Mouse (Mus musculus) hindbrain, embryonic 13.5 days (tissue): ENCODE measurements around the gene Efcab12. TPM values are rescaled to one million over a fixed set of nuclear protein-coding genes. Genes with fewer than 3 reads are reported as not detected.
"Not testable (repeated sequence)": the region's sequence is repeated elsewhere in the genome, so short reads cannot be mapped to it uniquely, and the experiment has no call there.

Experiments
- ATAC-seq: fragments of 200-750 bp; cut with Nextera tagmentation; 2 replicates; pipeline ENCODE4 v1.8.0; 2017; ENCODE audit warnings: moderate TSS enrichment; ENCODE audit not compliant: low FRiP score
- H3K27ac ChIP-seq: fragments of 300-500 bp; sonication (generic); 2 replicates; pipeline ENCODE4 v1.5.1; 2015; ENCODE audit warnings: inconsistent platforms, mild to moderate bottlenecking, moderate library complexity
- H3K27me3 ChIP-seq: fragments of 300-500 bp; sonication (generic); 2 replicates; pipeline ENCODE4 v1.6.1; 2015; ENCODE audit warnings: mild to moderate bottlenecking, inconsistent platforms
- H3K36me3 ChIP-seq: fragments of 300-500 bp; sonication (generic); 2 replicates; pipeline ENCODE4 v1.6.1; 2015; ENCODE audit warnings: mild to moderate bottlenecking, inconsistent platforms
- H3K4me1 ChIP-seq: fragments of 300-500 bp; sonication (generic); replicated peaks from 2 replicates; pipeline ENCODE4 v1.6.1; 2015; ENCODE audit warnings: inconsistent platforms
- H3K4me2 ChIP-seq: fragments of 300-500 bp; sonication (generic); 2 replicates; pipeline ENCODE4 v1.6.1; 2015; ENCODE audit warnings: inconsistent platforms, mild to moderate bottlenecking, moderate library complexity
- H3K4me3 ChIP-seq: fragments of 300-500 bp; sonication (generic); 2 replicates; pipeline ENCODE4 v1.5.1; 2015; ENCODE audit warnings: mild to moderate bottlenecking, inconsistent platforms
- H3K9ac ChIP-seq: fragments of 300-500 bp; sonication (generic); 2 replicates; pipeline ENCODE4 v1.6.1; 2015; ENCODE audit warnings: mild to moderate bottlenecking, inconsistent platforms
- H3K9me3 ChIP-seq: fragments of 300-500 bp; sonication (generic); 2 replicates; pipeline ENCODE4 v1.6.1; 2016; ENCODE audit warnings: inconsistent platforms
- WGBS: fragments of 180-500 bp; shearing (Covaris S2); methylation state at CpG from one replicate; pipeline ENCODE4 v1.1.7; 2015; 5-methylcytosine and 5-hydroxymethylcytosine counted together
- polyA plus RNA-seq: library from polyadenylated mRNA; unstranded; fragments of >200 nt; fragmentation: Nextera tagmentation; extraction: Ambion mirVana; gene quantifications from 2 replicates; pipeline ENCODE4 v1.2.1, GENCODE M21; 2015

Efcab12 gene
- polyA plus RNA-seq = 3.0 and 3.4 TPM in 2 replicates

DNA sequence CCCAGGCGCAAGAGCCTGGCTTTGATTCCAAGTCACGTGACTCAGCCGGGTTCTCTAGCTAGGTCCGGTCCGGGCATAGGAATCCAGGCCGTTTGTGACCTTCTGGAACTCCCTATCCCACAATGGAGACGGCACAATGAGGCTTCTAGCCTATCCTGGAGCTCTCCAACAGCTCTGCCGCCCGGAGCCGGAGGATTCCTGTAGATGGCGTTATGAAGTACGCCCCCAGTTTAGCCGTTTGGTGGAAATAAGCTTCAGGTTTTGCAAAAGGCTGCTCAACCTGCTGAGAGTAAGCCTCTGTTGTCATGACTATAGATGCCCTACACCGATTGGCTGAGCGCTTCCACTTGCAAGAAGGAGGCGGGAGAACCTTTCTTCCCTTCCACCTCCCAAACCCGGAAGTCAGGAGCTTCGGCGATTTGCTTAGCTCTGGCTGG, at the start of gene Efcab12:
TSS of gene Efcab12 (minus strand) at position 252 of the 437 bp plus-strand sequence.
- H3K9ac ChIP-seq = peak within 1 kb of the TSS; percentile 64
- H3K4me2 ChIP-seq = peak within 1 kb of the TSS; percentile 67
- no peaks in the 10 kb centered on the region for H3K9me3 ChIP-seq
- peaks cover 17% of the 10 kb centered on the region for H3K4me1 ChIP-seq
- peak within 1 kb of the TSS; percentile 36 for H3K4me3 ChIP-seq
- ATAC-seq = peak; percentile 95
- peak within 1 kb of the TSS; percentile 66 for H3K27ac ChIP-seq
- WGBS = 2% methylated on average over 19 of the region's 19 CpGs
- no peaks in the 10 kb centered on the region for H3K27me3 ChIP-seq
- H3K36me3 ChIP-seq = peaks cover 13% of the 10 kb centered on the region

DNA sequence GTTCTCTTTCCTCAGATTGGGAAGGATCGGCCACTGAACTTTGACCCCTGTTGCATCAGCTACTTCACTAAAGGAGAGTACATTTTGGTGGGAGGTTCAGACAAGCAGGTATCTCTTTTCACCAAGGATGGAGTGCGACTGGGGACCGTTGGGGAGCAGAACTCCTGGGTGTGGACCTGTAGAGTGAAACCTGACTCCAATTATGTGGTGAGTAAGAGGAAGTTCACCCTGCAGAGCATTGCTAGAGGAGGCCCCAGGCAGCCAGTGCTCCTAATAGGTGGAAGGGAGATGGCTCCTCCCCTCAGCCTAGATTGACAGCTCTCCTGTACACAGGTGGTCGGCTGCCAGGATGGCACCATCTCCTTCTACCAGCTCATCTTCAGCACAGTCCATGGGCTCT, 48.7 kb upstream of the Efcab12 start:
- no peaks in the 10 kb centered on the region for H3K9me3 ChIP-seq
- H3K36me3 ChIP-seq = peaks cover 73% of the 10 kb centered on the region
- no peak overlapping the region for H3K27ac ChIP-seq
- H3K4me1 ChIP-seq = peaks cover 16% of the 10 kb centered on the region
- no peak for ATAC-seq
- H3K4me2 ChIP-seq = no peak overlapping the region
- H3K27me3 ChIP-seq = no peaks in the 10 kb centered on the region
- H3K4me3 ChIP-seq = no peak overlapping the region
- 79% methylated on average over 4 of the region's 4 CpGs for WGBS
- no peak overlapping the region for H3K9ac ChIP-seq

DNA sequence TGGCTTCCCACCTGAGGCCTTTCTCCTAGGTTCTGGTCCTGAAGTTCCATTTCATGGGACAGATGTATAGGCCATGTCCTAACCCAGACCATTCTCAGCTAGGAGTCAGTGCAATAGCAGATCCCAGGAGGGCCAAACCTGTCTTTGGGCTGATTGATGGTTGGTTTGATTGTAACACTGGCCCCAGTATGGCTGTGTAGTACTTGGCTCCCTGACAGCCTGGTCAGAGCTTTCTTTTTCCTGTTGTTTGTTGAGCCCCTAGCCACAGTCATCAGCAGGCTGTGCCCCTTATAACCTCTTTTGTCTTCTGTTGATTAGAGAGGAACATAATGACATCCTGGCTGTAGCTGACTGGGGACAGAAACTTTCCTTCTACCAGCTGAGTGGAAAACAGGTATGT, 45.8 kb upstream of the Efcab12 start:
- H3K36me3 ChIP-seq = peaks cover 87% of the 10 kb centered on the region
- no peaks in the 10 kb centered on the region for H3K27me3 ChIP-seq
- no peaks in the 10 kb centered on the region for H3K4me1 ChIP-seq
- no peak overlapping the region for H3K9ac ChIP-seq
- no peak overlapping the region for H3K4me3 ChIP-seq
- no peak overlapping the region for H3K27ac ChIP-seq
- H3K4me2 ChIP-seq = no peak overlapping the region
- no peaks in the 10 kb centered on the region for H3K9me3 ChIP-seq
- ATAC-seq = no peak

DNA sequence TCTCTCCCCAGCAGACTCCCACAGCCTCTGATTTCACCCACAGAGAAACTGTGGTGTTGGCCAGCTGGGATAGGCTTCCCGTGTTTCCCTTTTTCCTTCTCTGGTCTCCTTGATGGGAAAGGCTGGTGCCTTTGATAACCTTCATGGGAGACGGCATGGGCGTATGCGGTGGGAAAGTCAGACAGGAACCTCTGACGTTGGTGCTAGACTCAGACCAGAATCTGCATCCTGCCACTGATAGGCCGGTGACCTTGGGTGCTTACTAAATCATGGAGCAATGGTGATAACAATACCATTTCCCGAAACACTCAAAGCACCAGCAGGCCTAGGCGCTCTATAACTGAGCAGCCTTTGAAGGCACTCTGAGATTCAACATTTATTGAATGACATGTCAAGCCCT, 42.5 kb upstream of the Efcab12 start:
- no peaks in the 10 kb centered on the region for H3K4me1 ChIP-seq
- no peaks in the 10 kb centered on the region for H3K27me3 ChIP-seq
- ATAC-seq = no peak
- no peak overlapping the region for H3K4me2 ChIP-seq
- 91% methylated on average over 8 of the region's 8 CpGs for WGBS
- peaks cover 83% of the 10 kb centered on the region for H3K36me3 ChIP-seq
- H3K4me3 ChIP-seq = no peak overlapping the region
- no peak overlapping the region for H3K27ac ChIP-seq
- H3K9me3 ChIP-seq = no peaks in the 10 kb centered on the region
- H3K9ac ChIP-seq = no peak overlapping the region

DNA sequence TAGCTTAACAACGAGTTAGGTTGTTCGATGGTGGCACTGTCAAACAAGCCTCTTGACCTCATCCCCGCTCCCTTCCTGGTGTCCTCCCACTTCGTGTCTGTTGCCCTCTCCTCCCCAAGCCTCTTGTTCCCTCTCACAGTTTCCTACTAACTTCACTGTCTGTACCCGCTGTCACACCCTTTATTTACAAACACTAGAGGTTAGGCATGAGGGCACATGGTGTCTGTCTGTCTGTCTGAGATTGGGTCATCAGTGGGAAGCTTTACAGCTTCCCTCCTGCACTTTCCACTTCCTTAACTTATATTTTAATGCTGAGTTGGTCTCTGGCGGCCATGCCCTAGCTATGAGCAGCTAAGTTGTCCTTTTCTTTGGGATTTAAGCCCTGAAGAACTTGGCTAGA, 41.5 kb upstream of the Efcab12 start:
- H3K4me1 ChIP-seq = no peaks in the 10 kb centered on the region
- peaks cover 81% of the 10 kb centered on the region for H3K36me3 ChIP-seq
- no peaks in the 10 kb centered on the region for H3K9me3 ChIP-seq
- no peak for ATAC-seq
- 91% methylated on average over 6 of the region's 6 CpGs for WGBS
- H3K27ac ChIP-seq = no peak overlapping the region
- no peak overlapping the region for H3K4me3 ChIP-seq
- H3K9ac ChIP-seq = no peak overlapping the region
- no peaks in the 10 kb centered on the region for H3K27me3 ChIP-seq
- H3K4me2 ChIP-seq = no peak overlapping the region

DNA sequence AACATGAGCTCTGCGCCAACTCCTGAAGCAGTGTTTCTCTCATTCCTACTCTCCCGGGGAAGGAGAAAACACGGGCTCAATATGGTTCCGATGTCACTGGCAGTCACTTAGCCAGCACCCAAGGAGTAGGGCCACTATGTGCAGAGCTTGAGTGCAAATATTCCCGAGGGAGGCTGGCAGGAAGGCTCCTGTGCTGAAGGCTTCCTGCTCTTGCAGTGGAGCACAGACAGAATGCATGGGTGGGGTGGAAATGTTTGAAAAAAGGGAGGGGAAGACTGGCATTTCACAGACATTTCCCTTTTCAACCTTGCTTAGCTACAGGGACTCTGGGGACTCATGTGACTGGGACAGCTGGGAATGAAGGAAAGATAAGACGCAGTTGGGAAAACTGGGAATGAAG, 40.5 kb upstream of the Efcab12 start:
- Histone ChIP-seq H3K27ac (no peak overlapping the region), H3K27me3 (no peaks in the 10 kb centered on the region), H3K4me3 (no peak overlapping the region), H3K9me3 (no peaks in the 10 kb centered on the region), H3K36me3 (peaks cover 71% of the 10 kb centered on the region), H3K9ac (no peak overlapping the region), H3K4me2 (no peak overlapping the region), H3K4me1 (no peaks in the 10 kb centered on the region)
- no peak for ATAC-seq
- 82% methylated on average over 6 of the region's 6 CpGs for WGBS

DNA sequence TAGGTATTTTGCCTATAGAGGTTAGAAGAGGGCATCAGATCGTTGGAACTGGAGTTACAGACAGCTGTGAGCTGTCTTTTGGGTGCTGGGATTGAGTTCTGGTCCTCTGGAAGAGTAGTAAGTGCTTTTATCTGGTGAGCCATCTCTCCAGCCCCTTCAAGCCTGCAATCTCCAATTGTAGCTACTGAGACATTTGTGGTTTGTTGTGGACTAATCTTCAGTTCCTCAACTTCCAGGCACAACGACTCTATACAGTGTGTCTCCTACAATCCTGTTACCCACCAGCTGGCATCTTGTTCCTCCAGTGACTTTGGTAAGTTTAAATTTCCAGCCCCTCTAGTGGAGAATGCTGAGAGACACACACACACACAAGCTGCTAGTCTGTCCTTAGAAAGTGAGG, 39.0 kb upstream of the Efcab12 start:
- Histone ChIP-seq H3K4me3 (no peak overlapping the region), H3K27ac (no peak overlapping the region), H3K36me3 (peaks cover 58% of the 10 kb centered on the region), H3K4me2 (no peak overlapping the region), H3K9ac (no peak overlapping the region), H3K9me3 (no peaks in the 10 kb centered on the region), H3K4me1 (no peaks in the 10 kb centered on the region), H3K27me3 (no peaks in the 10 kb centered on the region)
- no peak for ATAC-seq
- 91% methylated on average over 2 of the region's 2 CpGs for WGBS

DNA sequence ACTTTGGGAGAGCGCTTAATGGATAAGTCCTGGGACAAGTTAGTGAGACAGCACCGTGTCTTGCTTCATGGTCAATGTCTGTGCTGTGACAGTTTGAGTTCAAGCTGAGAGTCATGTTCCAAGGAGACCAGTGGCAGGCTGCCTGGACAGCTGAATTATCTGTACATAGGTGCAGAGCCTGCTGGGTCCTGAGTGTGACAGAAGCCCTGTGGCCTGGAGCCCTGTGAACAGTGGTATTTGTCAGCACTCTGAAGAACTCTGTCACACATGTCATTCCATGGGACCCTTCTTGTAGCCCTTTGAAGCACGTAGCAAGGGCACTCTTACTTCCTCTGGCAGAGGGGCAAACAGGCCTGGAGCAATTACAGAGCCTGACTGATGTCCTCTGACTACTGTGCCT, 33.1 kb upstream of the Efcab12 start:
- not testable (repeated sequence) for H3K9ac ChIP-seq, H3K9me3 ChIP-seq, ATAC-seq, H3K4me3 ChIP-seq, H3K4me2 ChIP-seq, H3K27ac ChIP-seq, H3K27me3 ChIP-seq, H3K4me1 ChIP-seq
- peaks cover 11% of the 10 kb centered on the region for H3K36me3 ChIP-seq
- no CpG with 5 or more reads among the region's 3 CpGs for WGBS

DNA sequence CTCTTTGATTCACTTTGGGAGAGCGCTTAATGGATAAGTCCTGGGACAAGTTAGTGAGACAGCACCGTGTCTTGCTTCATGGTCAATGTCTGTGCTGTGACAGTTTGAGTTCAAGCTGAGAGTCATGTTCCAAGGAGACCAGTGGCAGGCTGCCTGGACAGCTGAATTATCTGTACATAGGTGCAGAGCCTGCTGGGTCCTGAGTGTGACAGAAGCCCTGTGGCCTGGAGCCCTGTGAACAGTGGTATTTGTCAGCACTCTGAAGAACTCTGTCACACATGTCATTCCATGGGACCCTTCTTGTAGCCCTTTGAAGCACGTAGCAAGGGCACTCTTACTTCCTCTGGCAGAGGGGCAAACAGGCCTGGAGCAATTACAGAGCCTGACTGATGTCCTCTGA, 28.9 kb upstream of the Efcab12 start:
- H3K4me3 ChIP-seq, H3K27me3 ChIP-seq, H3K9me3 ChIP-seq, H3K9ac ChIP-seq, H3K27ac ChIP-seq, ATAC-seq, H3K4me2 ChIP-seq, H3K4me1 ChIP-seq: not testable (repeated sequence)
- WGBS = no CpG with 5 or more reads among the region's 3 CpGs
- peaks cover 21% of the 10 kb centered on the region for H3K36me3 ChIP-seq

DNA sequence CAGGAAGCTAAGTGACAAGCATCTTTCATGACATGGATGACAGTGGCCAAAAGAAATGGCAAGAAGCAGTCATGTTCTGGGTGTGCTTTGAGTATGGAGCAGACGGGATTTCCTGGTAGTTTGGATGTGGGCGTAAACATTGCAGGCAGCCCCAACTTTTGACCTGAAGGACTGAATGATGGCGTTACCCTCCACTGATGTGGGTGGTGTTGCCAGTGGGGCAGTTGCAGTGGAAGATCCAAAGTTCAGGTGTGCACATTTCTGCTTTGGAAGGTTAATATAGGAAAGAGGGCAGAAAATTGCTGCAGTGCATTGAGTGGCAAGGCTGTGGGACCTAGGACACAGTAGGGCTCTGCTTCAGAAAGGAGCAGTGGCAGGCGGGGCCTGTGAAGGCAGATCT, 27.0 kb upstream of the Efcab12 start:
- 89% methylated on average over 4 of the region's 4 CpGs for WGBS
- Histone ChIP-seq H3K9ac (no peak overlapping the region), H3K27ac (no peak overlapping the region), H3K4me1 (no peaks in the 10 kb centered on the region), H3K4me2 (no peak overlapping the region), H3K9me3 (no peaks in the 10 kb centered on the region), H3K4me3 (no peak overlapping the region), H3K36me3 (peaks cover 21% of the 10 kb centered on the region), H3K27me3 (no peaks in the 10 kb centered on the region)
- ATAC-seq = no peak

DNA sequence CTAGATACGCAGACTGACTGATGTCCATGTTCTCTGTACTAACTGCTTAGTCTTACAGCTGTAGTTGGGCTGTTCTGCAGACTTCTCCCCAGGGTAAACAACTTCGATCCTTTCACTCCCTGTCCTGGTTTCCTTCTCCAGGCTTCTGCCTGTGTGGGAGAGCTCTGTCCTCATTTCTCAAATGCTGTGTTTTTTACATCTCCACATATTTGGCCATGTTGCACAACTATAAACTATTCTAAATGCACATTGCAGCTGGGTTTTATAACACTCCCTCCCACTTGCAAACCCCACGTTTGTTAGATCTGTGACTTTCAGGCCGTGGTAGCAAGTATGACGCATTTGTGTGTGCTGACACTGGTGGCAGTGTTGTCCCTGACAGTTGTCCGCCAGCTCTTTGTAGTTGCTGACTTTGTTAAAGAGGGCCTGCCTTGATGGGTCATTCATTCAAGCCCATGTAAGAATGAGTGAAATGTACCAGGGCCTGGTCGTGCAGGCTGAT, 25.2 kb upstream of the Efcab12 start:
- 72% methylated on average over 7 of the region's 7 CpGs for WGBS
- no peak overlapping the region for H3K4me3 ChIP-seq
- no peak for ATAC-seq
- no peak overlapping the region for H3K9ac ChIP-seq
- no peaks in the 10 kb centered on the region for H3K27me3 ChIP-seq
- no peak overlapping the region for H3K27ac ChIP-seq
- peaks cover 6% of the 10 kb centered on the region; the same call in 1 of the 2 replicates for H3K4me1 ChIP-seq
- H3K36me3 ChIP-seq = peaks cover 21% of the 10 kb centered on the region
- H3K9me3 ChIP-seq = no peaks in the 10 kb centered on the region
- H3K4me2 ChIP-seq = no peak overlapping the region

DNA sequence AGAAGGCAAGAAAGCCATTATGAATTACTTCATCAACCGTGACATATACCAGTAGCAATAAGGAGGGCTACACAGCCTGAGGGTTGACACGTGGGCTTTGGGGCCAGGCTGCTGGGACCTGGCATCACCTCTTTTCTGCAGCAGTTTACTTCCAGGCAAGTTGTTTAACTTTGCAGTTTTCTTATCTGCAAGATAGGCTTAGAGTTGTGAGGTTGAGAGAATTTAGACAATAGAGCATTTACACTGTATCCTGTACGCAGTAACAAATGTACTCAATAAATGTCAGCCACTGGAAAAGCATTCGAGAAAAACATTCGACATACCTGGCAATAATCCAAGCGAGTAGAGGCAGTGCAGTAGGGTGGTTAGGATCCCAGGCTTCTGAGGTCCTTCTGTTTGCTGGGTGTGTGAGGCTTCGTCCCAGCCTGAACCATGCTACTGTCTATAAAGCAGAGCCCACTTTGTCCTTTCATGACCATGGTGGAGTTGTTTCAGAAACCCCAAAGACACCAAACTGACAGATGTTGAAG, 21.9 kb upstream of the Efcab12 start:
- Histone ChIP-seq H3K4me3 (no peak overlapping the region), H3K27ac (no peak overlapping the region), H3K4me2 (no peak overlapping the region), H3K36me3 (peaks cover 17% of the 10 kb centered on the region), H3K9ac (no peak overlapping the region), H3K9me3 (no peaks in the 10 kb centered on the region), H3K27me3 (no peaks in the 10 kb centered on the region), H3K4me1 (peaks cover 11% of the 10 kb centered on the region)
- no peak for ATAC-seq
- 84% methylated on average over 7 of the region's 7 CpGs for WGBS

DNA sequence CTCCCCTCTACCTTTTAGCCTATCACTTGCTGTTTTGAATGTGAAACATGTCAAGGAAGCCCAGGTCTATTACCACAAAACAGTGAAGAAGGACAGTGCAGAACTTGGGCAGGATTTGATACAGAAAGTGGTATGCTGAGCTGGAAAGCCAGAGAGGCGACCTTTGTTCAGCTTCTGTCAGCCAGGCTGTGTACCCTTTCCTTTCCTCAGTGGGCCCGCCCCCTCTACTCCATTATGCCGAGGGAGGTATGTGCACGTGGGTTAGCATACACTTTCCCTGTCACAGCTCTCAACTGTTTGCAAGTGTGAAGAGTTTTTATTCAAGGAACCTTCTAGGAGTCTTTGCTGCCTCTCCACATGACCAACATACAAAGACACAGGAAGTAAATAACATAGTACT, 21.0 kb upstream of the Efcab12 start:
- whole genome bisulfite sequencing = 69% methylated on average over 4 of the region's 4 CpGs
- H3K36me3 ChIP-seq = peaks cover 16% of the 10 kb centered on the region; the same call in 1 of the 2 replicates
- H3K27me3 ChIP-seq = no peaks in the 10 kb centered on the region
- no peaks in the 10 kb centered on the region for H3K9me3 ChIP-seq
- H3K4me2 ChIP-seq = no peak overlapping the region
- ATAC-seq = no peak
- H3K4me3 ChIP-seq = no peak overlapping the region
- H3K9ac ChIP-seq = no peak overlapping the region
- peaks cover 11% of the 10 kb centered on the region for H3K4me1 ChIP-seq
- no peak overlapping the region for H3K27ac ChIP-seq
